Mouse (Mus musculus): ENCODE data around the gene Tnfrsf13b.
"Not testable (repeated sequence)": the region's sequence is repeated elsewhere in the genome, so short reads cannot be mapped to it uniquely, and the experiment has no call there.

Gene Tnfrsf13b

GRCm38 (mm10) chr11:61127421-61128055 is 983 bp downstream of the Tnfrsf13b start:
- in situ Hi-C loops (cut with MboI, MseI), result no loop called here

GRCm38 (mm10) chr11:61129305-61129704 is 2.8 kb downstream of the Tnfrsf13b start:
- in situ Hi-C loops (cut with MboI, MseI), result no loop called here

DNA sequence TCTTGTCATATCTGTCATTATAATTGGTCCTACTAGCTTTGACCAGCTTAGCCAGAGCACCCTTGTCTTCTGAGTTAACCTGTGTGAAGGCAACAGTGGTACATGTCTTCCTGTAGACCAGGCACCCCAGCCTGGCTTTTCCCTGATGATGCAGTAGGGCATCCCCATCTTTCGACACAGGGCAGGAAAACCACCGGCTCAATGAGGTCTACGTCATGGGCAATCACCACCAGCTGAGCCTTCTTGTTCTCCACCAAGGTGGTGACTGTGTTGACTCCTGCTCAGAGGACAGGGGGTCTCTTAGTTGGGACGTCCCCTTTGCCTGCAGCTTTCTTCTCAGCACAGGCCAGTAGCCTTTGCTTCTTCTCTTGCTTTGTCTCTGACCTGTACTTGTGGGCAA is 4.1 kb downstream of the Tnfrsf13b start:
- in situ Hi-C loops (cut with MboI, MseI), result not testable (repeated sequence)

DNA sequence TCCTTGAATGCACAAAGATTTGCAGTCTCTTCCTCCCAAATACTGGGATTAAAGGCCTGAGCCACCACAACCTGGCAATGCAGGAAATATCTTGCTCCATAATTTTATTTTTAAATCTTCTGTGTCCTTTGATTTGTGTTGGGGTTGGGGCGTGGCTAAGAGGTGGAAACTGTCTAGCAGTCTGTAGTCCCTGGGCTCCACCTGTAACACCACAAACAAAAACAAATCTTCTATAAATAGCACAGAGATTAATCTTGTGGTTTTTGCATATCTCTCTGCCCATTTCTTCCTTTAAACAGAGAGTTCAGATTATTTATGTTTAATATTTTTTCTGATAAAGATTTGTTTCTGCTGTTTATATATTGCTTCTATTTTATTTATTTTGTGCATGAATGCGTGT is 6.4 kb downstream of the Tnfrsf13b start:
- in situ Hi-C loops (cut with MboI, MseI), result no loop called here

DNA sequence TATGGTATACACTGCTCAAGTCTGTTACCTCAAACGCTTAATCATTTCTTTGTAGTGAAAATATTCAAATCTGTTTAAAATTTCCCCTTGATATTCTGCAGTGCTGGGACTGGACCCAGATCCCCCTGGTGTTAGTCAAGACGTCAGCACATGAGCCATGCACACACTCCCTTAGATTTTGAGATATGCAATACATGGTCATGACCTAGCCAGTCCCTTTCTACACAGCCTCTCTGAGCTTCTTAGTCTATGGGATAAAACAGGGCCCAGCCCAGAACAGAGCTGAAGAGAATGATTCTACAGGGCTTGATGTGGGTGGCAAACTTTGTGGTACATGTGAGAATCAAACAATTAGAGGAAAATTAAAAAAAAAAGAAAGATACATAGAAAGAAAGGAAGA is 15.1 kb downstream of the Tnfrsf13b start:
- in situ Hi-C loops (cut with MboI, MseI), result no loop called here

DNA sequence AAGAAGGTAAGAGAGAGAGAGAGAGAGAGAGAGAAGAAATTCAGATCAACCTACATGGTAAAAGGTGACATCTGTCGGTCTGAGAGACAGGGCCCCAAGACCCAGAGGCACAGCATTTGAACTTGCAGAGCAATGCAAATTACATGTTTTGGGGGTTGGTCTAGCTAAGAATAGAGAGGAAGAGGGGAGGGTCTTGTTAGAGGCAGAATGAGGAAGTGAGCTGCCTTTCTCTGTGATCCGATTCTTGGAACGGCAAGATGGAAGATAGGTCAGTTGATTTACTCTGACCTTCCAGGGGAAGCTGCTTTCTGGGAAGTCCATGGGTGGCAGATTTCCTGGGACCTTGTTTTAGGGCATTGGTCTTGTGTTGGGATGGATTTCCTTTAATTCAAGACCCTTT is 15.7 kb downstream of the Tnfrsf13b start:
- in situ Hi-C loops (cut with MboI, MseI), result no loop called here

- in situ Hi-C loops (cut with MboI, MseI), result no loop called here
Observed at GRCm38 (mm10) chr11:61142941-61143530, 16.5 kb downstream of the Tnfrsf13b start.

- in situ Hi-C loops (cut with MboI, MseI), result no loop called here
Observed at GRCm38 (mm10) chr11:61143564-61144469, 17.3 kb downstream of the Tnfrsf13b start.

DNA sequence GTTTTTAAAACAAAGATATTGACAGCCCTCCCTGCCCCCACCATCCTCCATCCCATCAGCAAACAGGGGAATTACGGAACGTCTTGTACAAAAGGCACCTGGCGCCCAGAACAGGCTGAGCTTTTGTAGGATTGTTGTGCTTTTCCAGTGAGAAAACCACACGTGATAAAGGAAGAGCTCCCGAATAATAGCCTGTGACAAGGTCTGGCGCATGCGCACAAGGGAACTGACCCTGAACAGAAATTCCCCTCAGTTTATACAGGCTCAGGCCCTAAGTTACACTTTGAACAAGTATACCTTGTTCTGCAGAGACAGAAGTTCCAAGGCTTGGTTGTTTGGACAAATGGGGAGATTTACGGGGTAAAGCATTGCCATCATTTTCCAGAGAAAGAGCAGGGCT is 19.0 kb downstream of the Tnfrsf13b start:
- in situ Hi-C loops (cut with MboI, MseI), result no loop called here

- in situ Hi-C loops (cut with MboI, MseI), result no loop called here
Observed at GRCm38 (mm10) chr11:61146645-61147299, 20.2 kb downstream of the Tnfrsf13b start.

GRCm38 (mm10) chr11:61147300-61147683 is 20.7 kb downstream of the Tnfrsf13b start:
- in situ Hi-C loops (cut with MboI, MseI), result no loop called here

GRCm38 (mm10) chr11:61150233-61151001 is 23.9 kb downstream of the Tnfrsf13b start:
- in situ Hi-C loops (cut with MboI, MseI), result loop anchor here (5.0 kb wide), 1 partner anchor 43 kb away; no protein-coding TSS in a partner anchor

DNA sequence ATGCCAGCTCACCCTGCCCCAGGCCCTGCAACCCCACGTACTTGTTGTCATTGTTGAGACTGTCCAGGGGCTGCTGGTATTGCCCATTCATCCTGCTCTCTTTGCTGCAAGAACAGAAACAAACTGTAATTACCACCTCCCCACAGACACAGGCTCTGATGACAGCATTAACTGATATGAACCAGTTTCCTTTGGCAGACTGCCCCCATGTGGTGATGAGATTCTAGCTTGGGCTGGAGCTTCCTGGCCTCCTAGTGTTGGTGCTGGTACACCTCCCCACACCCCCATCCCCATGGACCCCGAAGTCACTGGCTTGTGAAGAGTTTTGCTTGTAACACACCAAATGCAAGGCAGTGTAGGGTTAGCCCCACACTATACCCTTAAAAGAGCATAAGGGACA is 29.2 kb downstream of the Tnfrsf13b start:
- in situ Hi-C loops (cut with MboI, MseI), result no loop called here

- in situ Hi-C loops (cut with MboI, MseI), result no loop called here
Observed at GRCm38 (mm10) chr11:61158141-61158540, 31.6 kb downstream of the Tnfrsf13b start.

DNA sequence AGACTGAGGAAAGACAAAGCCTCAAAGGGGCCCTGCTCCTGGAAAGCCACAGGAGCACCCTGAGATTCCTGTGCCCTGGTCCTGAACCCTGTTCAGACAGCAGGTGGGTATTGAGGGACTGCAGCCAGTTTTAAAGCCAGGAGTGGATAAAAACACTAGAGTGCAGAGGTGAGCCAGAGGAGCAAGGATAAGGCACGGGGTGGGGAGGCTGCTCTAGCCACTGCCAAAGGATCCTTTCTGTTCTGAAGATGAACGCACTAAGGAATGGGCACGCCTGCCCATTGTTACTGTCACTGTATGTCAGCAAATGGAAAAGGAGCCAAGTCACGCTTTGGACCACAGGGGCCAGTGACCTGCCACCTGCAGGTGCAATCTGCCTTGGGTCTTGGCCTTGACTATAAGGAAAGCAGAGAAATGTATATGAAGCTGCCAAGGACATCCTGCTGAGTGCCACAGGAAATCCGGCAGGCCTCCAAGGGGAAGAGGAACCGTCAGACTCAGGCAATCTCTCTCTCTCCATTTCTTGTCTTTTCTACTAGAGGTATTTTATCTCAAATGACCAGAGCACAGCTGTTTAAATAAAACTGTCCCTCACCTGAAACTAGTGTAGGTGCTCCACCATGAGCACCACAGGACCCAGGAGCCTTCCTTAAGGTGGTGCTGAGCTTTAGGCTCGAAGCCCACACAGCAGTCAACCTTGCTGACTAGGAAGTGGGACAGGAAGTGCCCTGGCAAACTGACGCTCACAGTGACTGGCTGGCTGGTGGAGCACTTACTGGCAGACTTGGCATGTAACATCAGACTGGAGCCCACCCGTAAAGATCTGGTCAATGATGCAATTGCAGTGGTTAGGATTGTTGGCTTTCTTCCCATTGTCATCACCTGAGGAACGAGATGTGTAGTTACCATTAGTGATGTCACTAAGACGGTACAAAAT is 33.5 kb downstream of the Tnfrsf13b start:
- in situ Hi-C loops (cut with MboI, MseI), result loop anchor here (10.0 kb wide), 2 partner anchors 455 to 765 kb away; no protein-coding TSS in a partner anchor

DNA sequence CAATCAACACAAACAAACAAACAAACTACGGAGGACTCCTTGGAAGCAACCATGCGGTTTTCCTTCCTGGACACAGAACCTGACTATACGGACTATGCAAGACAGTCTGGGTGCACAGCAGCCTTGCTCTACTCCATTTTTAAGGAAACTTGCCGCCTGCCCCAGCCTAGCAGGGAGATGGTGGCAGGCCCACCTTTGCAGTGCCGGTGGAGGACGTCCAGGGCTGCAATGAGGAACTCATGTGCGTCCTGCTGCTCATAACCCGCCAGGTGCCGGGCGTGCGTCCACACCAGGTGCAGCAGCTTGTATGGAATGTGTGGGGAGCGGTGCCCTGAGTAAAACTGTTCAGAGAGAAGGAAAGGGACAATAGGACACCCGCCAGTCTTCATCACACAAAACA is 34.6 kb downstream of the Tnfrsf13b start:
- in situ Hi-C loops (cut with MboI, MseI), result loop anchor here (10.0 kb wide), 2 partner anchors 456 to 764 kb away; no protein-coding TSS in a partner anchor

GRCm38 (mm10) chr11:61162776-61163175 is 36.2 kb downstream of the Tnfrsf13b start:
- in situ Hi-C loops (cut with MboI, MseI), result loop anchor here (10.0 kb wide), 2 partner anchors 458 to 762 kb away; no protein-coding TSS in a partner anchor

- in situ Hi-C loops (cut with MboI, MseI), result loop anchor here (10.0 kb wide), 2 partner anchors 459 to 761 kb away; no protein-coding TSS in a partner anchor
Observed at GRCm38 (mm10) chr11:61163341-61163740, 36.8 kb downstream of the Tnfrsf13b start.

- in situ Hi-C loops (cut with MboI, MseI), result loop anchor here (10.0 kb wide), 2 partner anchors 460 to 760 kb away; no protein-coding TSS in a partner anchor
Observed at GRCm38 (mm10) chr11:61164366-61164765, 37.8 kb downstream of the Tnfrsf13b start.

GRCm38 (mm10) chr11:61164881-61165280 is 38.3 kb downstream of the Tnfrsf13b start:
- in situ Hi-C loops (cut with MboI, MseI), result loop anchor here (10.0 kb wide), 2 partner anchors 460 to 760 kb away; no protein-coding TSS in a partner anchor

All from T-helper 1 cell (primary cell).